ENCODE assay signal across 14 mouse cellular contexts in genomic region chr2:145404818-145405531, GRCm38 (mm10).
DNase-seq lines count a peak whose midpoint lies in the region; ATAC-seq lines count a peak whose summit lies in the region.
"Had no signal": no experiment of that assay in that cellular context is flagged by ENCODE, and none has a peak within 500 bp of the region (broad histone marks: within the 10 kb centered on the region; RNA-seq: fewer than 3 reads in every experiment).

No protein-coding gene starts in this region.

- WGBS in heart, embryonic 16.5 days = 49% methylated on average over 11 of the region's 11 CpGs
- 18% methylated on average over 11 of the region's 11 CpGs for WGBS in hindbrain, embryonic 13.5 days
- 22% methylated on average over 11 of the region's 11 CpGs for WGBS in neural tube, embryonic 11.5 days

- peak; percentile 3 for DNase-seq in adrenal gland, adult 2 months
- DNase-seq in adrenal gland, adult 18-20 months (ENCODE audit: low spot score in 2 of 2) = no peak
- no peak for DNase-seq in heart, postnatal 4 days
- DNase-seq in neural tube, embryonic 11.5 days (ENCODE audit: low spot score) = peak; percentile 21
- no peak for DNase-seq in urinary bladder, postnatal 14 days (ENCODE audit: low spot score)
- no peak for DNase-seq in layer of hippocampus, postnatal 25 days (ENCODE audit: extremely low spot score in 1 of 2, low spot score in 1 of 2)
- DNase-seq: cerebellum, postnatal 14 days; gastrocnemius, postnatal 36 days; right cerebral cortex, adult 18-20 months had no signal

- peaks cover 25% of the 10 kb centered on the region for H3K4me1 ChIP-seq in heart, embryonic 16.5 days (ENCODE audit: control insufficient read depth, insufficient read depth, low read length)
- H3K4me1 ChIP-seq in hindbrain, embryonic 13.5 days (replicated peaks) = peaks cover 22% of the 10 kb centered on the region
- peaks cover 3% of the 10 kb centered on the region; the same call in 1 of the 2 replicates for H3K4me1 ChIP-seq in neural tube, embryonic 11.5 days (ENCODE audit: control insufficient read depth, insufficient read depth, low read length)
- H3K4me1 ChIP-seq: liver, embryonic 12.5 days had no signal

- no peak overlapping the region for H3K9ac ChIP-seq in heart, embryonic 16.5 days (ENCODE audit: low read length)
- H3K9ac ChIP-seq in hindbrain, embryonic 13.5 days = no peak overlapping the region
- H3K9ac ChIP-seq in neural tube, embryonic 11.5 days (ENCODE audit: low read length) = no peak overlapping the region
- H3K9ac ChIP-seq: hindbrain, embryonic 15.5 days; liver, embryonic 12.5 days had no signal

- H3K4me2 ChIP-seq in heart, embryonic 16.5 days (ENCODE audit: low read depth, low read length) = no peak overlapping the region
- H3K4me2 ChIP-seq in hindbrain, embryonic 13.5 days = no peak overlapping the region
- H3K4me2 ChIP-seq in neural tube, embryonic 11.5 days (ENCODE audit: low read depth) = no peak overlapping the region
- H3K4me2 ChIP-seq: hindbrain, embryonic 15.5 days; liver, embryonic 12.5 days had no signal

- no peaks in the 10 kb centered on the region for H3K9me3 ChIP-seq in heart, embryonic 16.5 days (replicated peaks; ENCODE audit: control insufficient read depth, low read length)
- no peaks in the 10 kb centered on the region for H3K9me3 ChIP-seq in hindbrain, embryonic 13.5 days
- no peaks in the 10 kb centered on the region for H3K9me3 ChIP-seq in neural tube, embryonic 11.5 days (ENCODE audit: control insufficient read depth, low read length)
- H3K9me3 ChIP-seq: hindbrain, embryonic 15.5 days; liver, embryonic 12.5 days had no signal

- no peak for ATAC-seq in heart, embryonic 16.5 days (replicated peaks; ENCODE audit: extremely low read depth, insufficient read depth, low FRiP score)
- 0 out of 2 replicates have a peak, but pooled peaks have one; percentile 54 for ATAC-seq in hindbrain, embryonic 13.5 days (ENCODE audit: low FRiP score)
- ATAC-seq in neural tube, embryonic 11.5 days (ENCODE audit: insufficient read depth, low FRiP score, low TSS enrichment) = peak; percentile 70
- ATAC-seq: liver, embryonic 12.5 days; lung, postnatal 0 days had no signal

- peak overlapping the region; percentile 25 for H3K27ac ChIP-seq in heart, embryonic 16.5 days (ENCODE audit: low read length)
- H3K27ac ChIP-seq in hindbrain, embryonic 13.5 days = peak overlapping the region; percentile 52; the same call in 1 of the 2 replicates
- H3K27ac ChIP-seq in neural tube, embryonic 11.5 days (ENCODE audit: low read depth, low read length) = peak overlapping the region; percentile 34; the same call in 1 of the 2 replicates
- H3K27ac ChIP-seq: hindbrain, embryonic 15.5 days; liver, embryonic 12.5 days had no signal

- no peaks in the 10 kb centered on the region for H3K27me3 ChIP-seq in heart, embryonic 16.5 days (ENCODE audit: control insufficient read depth, insufficient read depth, low read length)
- H3K27me3 ChIP-seq in hindbrain, embryonic 13.5 days = no peaks in the 10 kb centered on the region
- no peaks in the 10 kb centered on the region for H3K27me3 ChIP-seq in neural tube, embryonic 11.5 days (ENCODE audit: control insufficient read depth, insufficient read depth, low read length)
- H3K27me3 ChIP-seq: hindbrain, embryonic 15.5 days; liver, embryonic 12.5 days had no signal

- H3K4me3 ChIP-seq in heart, embryonic 16.5 days (ENCODE audit: low read length) = no peak overlapping the region
- no peak overlapping the region for H3K4me3 ChIP-seq in hindbrain, embryonic 13.5 days
- H3K4me3 ChIP-seq in neural tube, embryonic 11.5 days (ENCODE audit: low read depth, low read length) = no peak overlapping the region
- H3K4me3 ChIP-seq: hindbrain, embryonic 15.5 days; liver, embryonic 12.5 days had no signal

- H3K36me3 ChIP-seq in heart, embryonic 16.5 days (ENCODE audit: control insufficient read depth, insufficient read depth) = no peaks in the 10 kb centered on the region
- no peaks in the 10 kb centered on the region for H3K36me3 ChIP-seq in hindbrain, embryonic 13.5 days
- no peaks in the 10 kb centered on the region for H3K36me3 ChIP-seq in neural tube, embryonic 11.5 days (ENCODE audit: control insufficient read depth, insufficient read depth, low read length)
- H3K36me3 ChIP-seq: hindbrain, embryonic 15.5 days; liver, embryonic 12.5 days had no signal

Comparison
In these comparisons a context has a peak if more than half of its experiments do, and no peak if none do; other contexts are left out.
1. DNase-seq: peak in adrenal gland, adult 2 months (single experiment) and neural tube, embryonic 11.5 days (single experiment); none in adrenal gland, adult 18-20 months (0 of 2), heart, postnatal 4 days (single experiment), urinary bladder, postnatal 14 days (single experiment) and layer of hippocampus, postnatal 25 days (0 of 2).
2. Peak in every context shown above with its lines, with median percentiles within 50 percentile points of each other: H3K27ac ChIP-seq.